Mouse (Mus musculus) midbrain, embryonic 14.5 days (tissue): Measurements from ENCODE around the gene Phactr2. TPM values are rescaled to one million over a fixed set of nuclear protein-coding genes. Genes with fewer than 3 reads are reported as not detected.
"Not testable (repeated sequence)": the region's sequence is repeated elsewhere in the genome, so short reads cannot be mapped to it uniquely, and the experiment has no call there.

Source experiments
- ATAC-seq: fragments of 200-750 bp; cut with Nextera tagmentation; 2 replicates; pipeline ENCODE4 v1.8.0; 2017; ENCODE audit warnings: moderate number of reproducible peaks, moderate library complexity; ENCODE audit not compliant: low FRiP score, low TSS enrichment
- DNase-seq: peaks from one replicate; pipeline ENCODE4 v3.0.0-alpha.2; 2015
- H3K27ac ChIP-seq: fragments of 300-500 bp; sonication (generic); replicated peaks from 2 replicates; pipeline ENCODE4 v1.5.1; 2014; ENCODE audit warnings: mild to moderate bottlenecking, low read depth, low read length, moderate library complexity
- H3K27me3 ChIP-seq: fragments of 300-500 bp; sonication (generic); 2 replicates; pipeline ENCODE4 v1.6.1; 2014; ENCODE audit warnings: low read length, control low read depth, mixed read lengths; ENCODE audit not compliant: control insufficient read depth, insufficient read depth
- H3K36me3 ChIP-seq: fragments of 300-500 bp; sonication (generic); 2 replicates; pipeline ENCODE4 v1.6.1; 2014; ENCODE audit warnings: low read length, control low read depth; ENCODE audit not compliant: control insufficient read depth, insufficient read depth
- H3K4me1 ChIP-seq: fragments of 300-500 bp; sonication (generic); 2 replicates; pipeline ENCODE4 v1.6.1; 2014; ENCODE audit warnings: mild to moderate bottlenecking, antibody characterized with exemption, low read length, control low read depth; ENCODE audit not compliant: control insufficient read depth, insufficient read depth
- H3K4me2 ChIP-seq: fragments of 300-500 bp; sonication (generic); 2 replicates; pipeline ENCODE4 v1.6.1; 2014; ENCODE audit warnings: mild to moderate bottlenecking, low read length, moderate library complexity
- H3K4me3 ChIP-seq: fragments of 300-500 bp; sonication (generic); replicated peaks from 2 replicates; pipeline ENCODE4 v1.5.1; 2014; ENCODE audit warnings: low read depth, low read length
- H3K9ac ChIP-seq: fragments of 300-500 bp; sonication (generic); replicated peaks from 2 replicates; pipeline ENCODE4 v1.6.1; 2014; ENCODE audit warnings: mild to moderate bottlenecking, low read length, moderate library complexity
- H3K9me3 ChIP-seq: fragments of 300-500 bp; sonication (generic); 2 replicates; pipeline ENCODE4 v1.6.1; 2016; ENCODE audit warnings: low read length, control low read depth, mixed read lengths; ENCODE audit not compliant: control insufficient read depth
- WGBS: fragments of 180-500 bp; shearing (Covaris S2); extraction: QIAGEN DNeasy Blood & Tissue Kit; methylation state at CpG from one replicate; pipeline ENCODE4 v1.1.7; 2014; 5-methylcytosine and 5-hydroxymethylcytosine counted together
- polyA plus RNA-seq: library from polyadenylated mRNA; unstranded; fragments of >200 nt; fragmentation: Nextera tagmentation; extraction: Ambion mirVana; gene quantifications from 2 replicates; pipeline ENCODE4 v1.2.1, GENCODE M21; 2014

The Phactr2 gene
- polyA plus RNA-seq, 1 experiment from 2014 or later = 6.3 TPM

GRCm38 (mm10) chr10:13201741-13202293 is 272.4 kb downstream of the Phactr2 start:
- no peak for DNase-seq
- Histone ChIP-seq H3K9me3 (no peaks in the 10 kb centered on the region), H3K36me3 (no peaks in the 10 kb centered on the region), H3K27me3 (no peaks in the 10 kb centered on the region), H3K4me1 (no peaks in the 10 kb centered on the region), H3K9ac (no peak overlapping the region), H3K4me3 (no peak overlapping the region), H3K4me2 (no peak overlapping the region), H3K27ac (no peak overlapping the region)
- 96% methylated on average over 6 of the region's 6 CpGs for WGBS
- no peak for ATAC-seq

DNA sequence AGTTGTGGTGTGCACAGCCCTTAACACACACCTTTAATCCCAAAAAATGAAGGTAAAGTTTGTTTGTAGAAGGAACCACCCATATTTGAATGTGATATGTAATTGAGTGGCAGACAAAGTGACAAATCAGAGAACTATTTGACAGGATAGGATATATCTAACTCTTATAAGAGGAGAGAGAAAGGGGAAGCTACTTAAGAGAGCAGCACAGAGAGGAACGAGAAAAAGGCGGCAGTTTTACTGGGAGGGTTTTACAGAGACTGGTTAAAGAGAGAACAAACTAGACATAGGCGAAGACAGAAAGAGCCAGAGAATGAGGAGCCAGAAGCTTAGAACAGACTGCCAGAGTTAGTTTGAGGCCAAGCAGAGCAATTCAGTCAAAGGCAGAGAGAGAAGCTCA is 273.4 kb downstream of the Phactr2 start:
- no peaks in the 10 kb centered on the region for H3K36me3 ChIP-seq
- no peak for ATAC-seq
- H3K27me3 ChIP-seq = no peaks in the 10 kb centered on the region
- H3K9me3 ChIP-seq = no peaks in the 10 kb centered on the region
- no peaks in the 10 kb centered on the region for H3K4me1 ChIP-seq
- no peak overlapping the region for H3K27ac ChIP-seq
- H3K4me2 ChIP-seq = no peak overlapping the region
- no peak for DNase-seq
- H3K4me3 ChIP-seq = no peak overlapping the region
- 95% methylated on average over 3 of the region's 3 CpGs for WGBS
- no peak overlapping the region for H3K9ac ChIP-seq

DNA sequence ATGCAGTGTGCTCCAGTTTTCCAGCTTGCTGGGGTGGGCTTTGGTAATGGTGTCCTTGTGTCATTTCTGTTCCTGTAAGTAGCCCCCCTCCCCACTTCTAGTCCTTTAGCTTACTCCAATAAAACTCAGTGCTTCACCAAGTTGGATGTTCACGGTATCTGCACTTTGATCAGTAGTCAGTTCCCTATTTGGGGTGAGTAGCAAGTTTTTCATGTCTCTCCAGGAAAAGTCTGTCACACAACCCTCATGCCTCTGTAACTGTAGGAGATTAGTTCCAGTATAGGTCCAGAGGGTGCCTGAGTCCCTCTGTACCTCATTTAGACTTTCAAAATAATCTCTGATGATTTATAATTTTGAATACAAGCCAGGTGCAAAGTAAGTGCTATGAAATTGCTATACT is 275.0 kb downstream of the Phactr2 start:
- Histone ChIP-seq H3K9ac (no peak overlapping the region), H3K27me3 (no peaks in the 10 kb centered on the region), H3K4me2 (no peak overlapping the region), H3K4me1 (no peaks in the 10 kb centered on the region), H3K9me3 (no peaks in the 10 kb centered on the region), H3K27ac (no peak overlapping the region), H3K36me3 (no peaks in the 10 kb centered on the region), H3K4me3 (no peak overlapping the region)
- ATAC-seq = no peak
- no peak for DNase-seq
- 95% methylated on average over 1 of the region's 1 CpGs for WGBS

GRCm38 (mm10) chr10:13196872-13197507 is 277.2 kb downstream of the Phactr2 start:
- WGBS = 81% methylated on average over 8 of the region's 8 CpGs
- H3K9me3 ChIP-seq = no peaks in the 10 kb centered on the region
- H3K27ac ChIP-seq = no peak overlapping the region
- ATAC-seq (no peak), DNase-seq (no peak)
- H3K4me2 ChIP-seq = no peak overlapping the region
- no peak overlapping the region for H3K4me3 ChIP-seq
- H3K9ac ChIP-seq = no peak overlapping the region
- no peaks in the 10 kb centered on the region for H3K27me3 ChIP-seq
- 0 out of 2 replicates have a peak, but pooled peaks cover 5% of the 10 kb centered on the region for H3K4me1 ChIP-seq
- no peaks in the 10 kb centered on the region for H3K36me3 ChIP-seq

- DNase-seq, H3K9ac ChIP-seq, H3K27me3 ChIP-seq, H3K9me3 ChIP-seq, H3K27ac ChIP-seq, H3K4me1 ChIP-seq: not testable (repeated sequence)
- peaks cover 21% of the 10 kb centered on the region for H3K36me3 ChIP-seq
- 0 out of 2 replicates have a peak, but pooled peaks have one; percentile 8 for ATAC-seq
- peak overlapping the region; percentile 64 for H3K4me2 ChIP-seq
- peak overlapping the region; percentile 91 for H3K4me3 ChIP-seq
- 85% methylated on average over 7 of the region's 7 CpGs for WGBS
Measured at GRCm38 (mm10) chr10:13193496-13193895, 280.7 kb downstream of the Phactr2 start.

DNA sequence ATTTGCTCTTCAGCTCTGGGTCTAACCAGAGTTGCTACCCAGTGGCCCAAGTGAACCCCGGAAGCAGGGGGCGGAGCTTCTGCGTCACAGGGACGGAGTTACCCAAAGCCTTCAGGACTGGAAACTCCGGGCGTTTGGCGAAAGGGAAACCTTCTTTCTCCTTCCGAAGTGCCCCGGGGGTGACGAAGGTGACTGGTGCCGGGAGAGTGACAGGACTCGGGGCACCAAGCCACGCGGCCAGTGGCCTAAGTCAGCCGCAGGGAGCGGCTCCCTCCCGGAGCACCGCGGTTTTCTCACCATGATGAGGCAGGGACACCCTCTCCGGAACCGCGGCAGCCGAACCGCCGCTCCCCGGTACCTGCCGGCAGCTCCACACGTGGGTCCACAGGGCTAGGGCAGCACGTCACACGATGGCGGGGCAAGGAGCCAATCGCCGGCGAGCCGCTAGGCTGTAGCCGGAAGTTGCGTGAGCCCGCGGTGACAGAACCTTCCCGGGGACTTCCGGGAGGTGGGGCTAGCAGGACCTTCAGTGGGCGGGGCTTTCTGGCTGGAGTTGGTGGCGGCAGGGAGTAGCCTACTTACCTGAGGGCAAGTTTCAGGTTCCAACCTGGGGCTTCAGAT is 281.4 kb downstream of the Phactr2 start, which contains the start of gene Ltv1:
TSS of gene Ltv1 (minus strand) at position 438 of the 621 bp plus-strand sequence.
- DNase-seq = peak; percentile 98
- ATAC-seq = peak; percentile 100
- peak within 1 kb of the TSS; percentile 64 for H3K4me2 ChIP-seq
- H3K4me1 ChIP-seq = 0 out of 2 replicates have a peak, but pooled peaks cover 6% of the 10 kb centered on the region
- under 1% methylated on average over 43 of the region's 43 CpGs for WGBS
- peak within 1 kb of the TSS; percentile 91 for H3K4me3 ChIP-seq
- peak within 1 kb of the TSS; percentile 69 for H3K9ac ChIP-seq
- peak within 1 kb of the TSS; percentile 42; the same call in 1 of the 2 replicates for H3K27ac ChIP-seq
- peaks cover 22% of the 10 kb centered on the region for H3K36me3 ChIP-seq
- H3K27me3 ChIP-seq = no peaks in the 10 kb centered on the region
- no peaks in the 10 kb centered on the region for H3K9me3 ChIP-seq

- ATAC-seq (no peak), DNase-seq (no peak)
- no peaks in the 10 kb centered on the region for H3K9me3 ChIP-seq
- H3K36me3 ChIP-seq = peaks cover 47% of the 10 kb centered on the region
- H3K4me1 ChIP-seq = 0 out of 2 replicates have a peak, but pooled peaks cover 6% of the 10 kb centered on the region
- no peak overlapping the region for H3K4me2 ChIP-seq
- 94% methylated on average over 5 of the region's 5 CpGs for WGBS
- H3K27me3 ChIP-seq = no peaks in the 10 kb centered on the region
- H3K9ac ChIP-seq = no peak overlapping the region
- H3K27ac ChIP-seq = no peak overlapping the region
- no peak overlapping the region for H3K4me3 ChIP-seq
Measured at GRCm38 (mm10) chr10:13189881-13190280, 284.3 kb downstream of the Phactr2 start.

- H3K4me2 ChIP-seq = no peak overlapping the region
- H3K4me3 ChIP-seq = no peak overlapping the region
- H3K9ac ChIP-seq = no peak overlapping the region
- H3K27me3 ChIP-seq = no peaks in the 10 kb centered on the region
- 95% methylated on average over 3 of the region's 3 CpGs for WGBS
- DNase-seq = no peak
- no peak for ATAC-seq
- H3K9me3 ChIP-seq = no peaks in the 10 kb centered on the region
- no peaks in the 10 kb centered on the region for H3K4me1 ChIP-seq
- no peak overlapping the region for H3K27ac ChIP-seq
- peaks cover 67% of the 10 kb centered on the region for H3K36me3 ChIP-seq
Measured at GRCm38 (mm10) chr10:13186754-13187153, 287.5 kb downstream of the Phactr2 start.
